8 mouse cellular contexts compared by ENCODE assay signal in genomic region chr10:67537151-67537994, GRCm38 (mm10). TPM values are rescaled to one million over a fixed set of nuclear protein-coding genes. Genes with fewer than 3 reads are reported as not detected.
A peak's percentile ranks its signal among the peaks of the same experiment; 100 is the strongest.
DNase-seq lines count a peak whose midpoint lies in the region; ATAC-seq and TF ChIP-seq lines count a peak whose summit lies in the region.

No protein-coding gene starts in this region.

- no peak overlapping the region for H3K27ac ChIP-seq in forebrain, embryonic 13.5 days
- no peak overlapping the region for H3K27ac ChIP-seq in neural tube, embryonic 15.5 days (replicated peaks)

- H3K9ac ChIP-seq in forebrain, embryonic 13.5 days, result peak overlapping the region; percentile 46
- H3K9ac ChIP-seq in neural tube, embryonic 15.5 days (replicated peaks), result peak overlapping the region; percentile 31

- peaks cover 3% of the 10 kb centered on the region; the same call in 1 of the 2 replicates for H3K36me3 ChIP-seq in E14TG2a.4 (ENCODE audit: insufficient read depth, low read length)
- 0 out of 2 replicates have a peak, but pooled peaks cover 2% of the 10 kb centered on the region for H3K36me3 ChIP-seq in forebrain, embryonic 13.5 days (ENCODE audit: poor library complexity, severe bottlenecking)
- no peaks in the 10 kb centered on the region for H3K36me3 ChIP-seq in neural tube, embryonic 15.5 days

- H3K9me3 ChIP-seq in E14TG2a.4 (ENCODE audit: low read length), result no peaks in the 10 kb centered on the region
- H3K9me3 ChIP-seq in forebrain, embryonic 13.5 days (replicated peaks), result no peaks in the 10 kb centered on the region
- no peaks in the 10 kb centered on the region for H3K9me3 ChIP-seq in neural tube, embryonic 15.5 days (replicated peaks)

- H3K4me1 ChIP-seq in E14TG2a.4 (replicated peaks; ENCODE audit: low read depth, low read length), result peaks cover 52% of the 10 kb centered on the region
- peaks cover 39% of the 10 kb centered on the region for H3K4me1 ChIP-seq in forebrain, embryonic 13.5 days
- peaks cover 49% of the 10 kb centered on the region for H3K4me1 ChIP-seq in neural tube, embryonic 15.5 days

- peak; percentile 90 for ATAC-seq in forebrain, embryonic 13.5 days
- ATAC-seq in neural tube, embryonic 15.5 days (ENCODE audit: low FRiP score), result peak; percentile 78

- peak; percentile 82 for DNase-seq in c-Kit-positive CD71-positive TER-119-positive erythroid progenitor cells, embryonic 14.5 days (ENCODE audit: low spot score)
- DNase-seq in heart, postnatal 14 days, result peak; percentile 88 to 93
- peak; percentile 89 for DNase-seq in layer of hippocampus, adult 11-12 months (ENCODE audit: low spot score)
- peak; percentile 93 to 94 for DNase-seq in lung, adult 18-20 months
- DNase-seq in testis, postnatal 14 days (ENCODE audit: low spot score), result peak; percentile 86

- WGBS in forebrain, embryonic 13.5 days, result under 1% methylated on average over 51 of the region's 51 CpGs
- WGBS in neural tube, embryonic 15.5 days, result under 1% methylated on average over 51 of the region's 51 CpGs

- peak overlapping the region; percentile 86 for H3K4me3 ChIP-seq in E14TG2a.4 (replicated peaks; ENCODE audit: low read length)
- peak overlapping the region; percentile 53 for H3K4me3 ChIP-seq in forebrain, embryonic 13.5 days
- peak overlapping the region; percentile 56 for H3K4me3 ChIP-seq in neural tube, embryonic 15.5 days (replicated peaks)

- H3K27me3 ChIP-seq in E14TG2a.4 (ENCODE audit: insufficient read depth, low read length), result peaks cover 90% of the 10 kb centered on the region
- peaks cover 99% of the 10 kb centered on the region for H3K27me3 ChIP-seq in forebrain, embryonic 13.5 days
- H3K27me3 ChIP-seq in neural tube, embryonic 15.5 days (replicated peaks), result peaks cover 91% of the 10 kb centered on the region

- peak overlapping the region; percentile 91 for H3K4me2 ChIP-seq in forebrain, embryonic 13.5 days
- H3K4me2 ChIP-seq in neural tube, embryonic 15.5 days, result peak overlapping the region; percentile 96

- TF ChIP-seq CTCF in E14TG2a.4 (conservative IDR thresholded peaks at IDR 0.05; ENCODE audit: low read length), result no peak

- intact Hi-C loops in heart, postnatal 14 days (cut with DNase I), result loop anchor here (2.0 to 10.0 kb wide), 6 partner anchors 110 to 633 kb away; no protein-coding TSS in a partner anchor

RNA-seq across cellular contexts. Expression of gene Egr2, which starts 2.1 kb away (rescaled TPM):
- 0.08 and 0.10 TPM in 2 replicates for polyA plus RNA-seq in forebrain, embryonic 13.5 days (2015; fragmentation: Nextera tagmentation; extraction: Ambion mirVana)
- 1 to 10 TPM in 1 of 2 experiments, under 1 TPM in 1; 0.73 to 1.8 TPM for total RNA-seq in heart, postnatal 14 days (2021)
- polyA plus RNA-seq in neural tube, embryonic 15.5 days (2015; fragmentation: Nextera tagmentation; extraction: Ambion mirVana), result 1.1 and 1.4 TPM in 2 replicates

RNA-seq across cellular contexts. Expression of gene Ado, which starts 11.4 kb away (rescaled TPM):
- polyA plus RNA-seq in forebrain, embryonic 13.5 days (2015; fragmentation: Nextera tagmentation; extraction: Ambion mirVana), result 56.1 and 57.2 TPM in 2 replicates
- 10 to 100 TPM; 18.7 to 19.5 TPM for total RNA-seq in heart, postnatal 14 days (2021)
- 83.1 and 88.3 TPM in 2 replicates for polyA plus RNA-seq in neural tube, embryonic 15.5 days (2015; fragmentation: Nextera tagmentation; extraction: Ambion mirVana)
